Mouse (Mus musculus) MEL (cell line): ENCODE measurements at regions not wholly inside any gene's neighbourhood (a gene's known extent, or its start where the extent isn't known, plus 50 kb on each side); places are given as distances from the start of the nearest gene placed in this dataset.

Experiments used
- DNase-seq: peaks from one replicate; pipeline ENCODE4 v3.0.0; 2011; ENCODE audit warnings: low read depth, low spot score
- H3K27ac ChIP-seq: 2 replicates; pipeline ENCODE4 v1.5.1; 2012; ENCODE audit warnings: low read depth, mild to moderate bottlenecking, control low read depth, low read length, moderate library complexity; ENCODE audit not compliant: control insufficient read depth
- H3K27me3 ChIP-seq, 2 experiments: fragments of 150-350 bp in 1 of 2; sonication (generic) in 1 of 2; 2 replicates each; pipeline ENCODE4 v1.6.1; 2012; ENCODE audit warnings: low read length in 2 of 2, mild to moderate bottlenecking in 2 of 2, improper control_type of control experiment in 1 of 2, moderate library complexity in 1 of 2; ENCODE audit not compliant: insufficient read depth in 2 of 2, control insufficient read depth in 1 of 2
- H3K36me3 ChIP-seq, 2 experiments: 2 replicates each; pipeline ENCODE4 v1.6.1; 2012 to 2014; ENCODE audit warnings: low read length in 2 of 2, improper control_type of control experiment in 1 of 2, inconsistent platforms in 1 of 2, mild to moderate bottlenecking in 1 of 2; ENCODE audit not compliant: insufficient read depth in 2 of 2, control insufficient read depth in 1 of 2
- H3K4me1 ChIP-seq, 2 experiments: fragments of 150-350 bp in 1 of 2; sonication (generic) in 1 of 2; 2 replicates each; pipeline ENCODE4 v1.6.1; 2012; ENCODE audit warnings: low read length in 2 of 2, improper control_type of control experiment in 1 of 2, mild to moderate bottlenecking in 1 of 2; ENCODE audit not compliant: insufficient read depth in 2 of 2, control insufficient read depth in 1 of 2
- H3K4me3 ChIP-seq, 2 experiments: fragments of 150-350 bp in 1 of 2; sonication (generic) in 1 of 2; 2 replicates each; pipeline ENCODE4 v1.5.1; 2012; ENCODE audit warnings: low read depth in 2 of 2, low read length in 2 of 2, mild to moderate bottlenecking in 2 of 2, moderate library complexity in 2 of 2, control low read depth in 1 of 2, improper control_type of control experiment in 1 of 2; ENCODE audit not compliant: control insufficient read depth in 1 of 2, insufficient read depth in 1 of 2
- H3K79me2 ChIP-seq: 2 replicates; pipeline ENCODE4 v1.6.1; 2012; ENCODE audit warnings: mild to moderate bottlenecking, low read length, moderate library complexity; ENCODE audit not compliant: control insufficient read depth, poor library complexity, insufficient read depth
- H3K9ac ChIP-seq: 2 replicates; pipeline ENCODE4 v1.6.1; 2012; ENCODE audit warnings: low read depth, mild to moderate bottlenecking, control low read depth, low read length, moderate library complexity; ENCODE audit not compliant: control insufficient read depth, poor library complexity, severe bottlenecking
- H3K9me3 ChIP-seq: fragments of 150-350 bp; sonication (generic); replicated peaks from 2 replicates; pipeline ENCODE4 v1.6.1; 2012; ENCODE audit warnings: mild to moderate bottlenecking, low read length, improper control_type of control experiment, moderate library complexity; ENCODE audit not compliant: insufficient read depth
- E2F4 ChIP-seq: IDR thresholded peaks from 2 replicates; pipeline ENCODE4 v1.6.1; 2011; ENCODE audit warnings: low read depth, low read length, improper control_type of control experiment, borderline replicate concordance
- ELF1 ChIP-seq: IDR thresholded peaks from 2 replicates; pipeline ENCODE4 v1.6.1; 2014; ENCODE audit warnings: low read depth, mild to moderate bottlenecking, inconsistent platforms, low read length, improper control_type of control experiment, moderate library complexity
- GABPA ChIP-seq: IDR thresholded peaks from 2 replicates; pipeline ENCODE4 v1.6.1; 2012; ENCODE audit warnings: low read depth, mild to moderate bottlenecking, inconsistent platforms, low read length, improper control_type of control experiment, moderate library complexity
- GATA1 ChIP-seq: IDR thresholded peaks from 2 replicates; pipeline ENCODE4 v1.6.1; 2011; ENCODE audit warnings: low read depth, low read length, improper control_type of control experiment
- HCFC1 ChIP-seq: IDR thresholded peaks from 2 replicates; pipeline ENCODE4 v1.6.1; 2012; ENCODE audit warnings: low read depth, mild to moderate bottlenecking, inconsistent platforms, low read length, improper control_type of control experiment, moderate library complexity
- JUND ChIP-seq: IDR thresholded peaks from 2 replicates; pipeline ENCODE4 v1.6.1; 2011; ENCODE audit warnings: low read depth, mild to moderate bottlenecking, improper control_type of control experiment, low read length
- KAT2A ChIP-seq: conservative IDR thresholded peaks from 2 replicates; pipeline ENCODE4 v1.6.1; 2012; ENCODE audit warnings: low read depth, low read length, improper control_type of control experiment, inconsistent platforms
- MAZ ChIP-seq: IDR thresholded peaks from 2 replicates; pipeline ENCODE4 v1.6.1; 2012; ENCODE audit warnings: low read depth, mild to moderate bottlenecking, inconsistent platforms, low read length, improper control_type of control experiment
- MYC ChIP-seq: IDR thresholded peaks from 2 replicates; pipeline ENCODE4 v1.6.1; 2011; ENCODE audit warnings: low read depth, mild to moderate bottlenecking, low read length, improper control_type of control experiment, moderate library complexity
- NELFE ChIP-seq: IDR thresholded peaks from 2 replicates; pipeline ENCODE4 v1.6.1; 2011; ENCODE audit warnings: low read depth, low read length, improper control_type of control experiment
- NRF1 ChIP-seq: IDR thresholded peaks from 2 replicates; pipeline ENCODE4 v1.6.1; 2014; ENCODE audit warnings: low read depth, mild to moderate bottlenecking, inconsistent platforms, low read length, improper control_type of control experiment, moderate library complexity; ENCODE audit not compliant: poor library complexity, insufficient read depth, severe bottlenecking
- POLR2A ChIP-seq, 2 experiments: IDR thresholded peaks; 2 replicates each; pipeline ENCODE4 v1.6.1; 2011 to 2012; ENCODE audit warnings: low read length in 2 of 2, mild to moderate bottlenecking in 2 of 2, control low read depth in 1 of 2, improper control_type of control experiment in 1 of 2, low read depth in 1 of 2, moderate library complexity in 1 of 2; ENCODE audit not compliant: control insufficient read depth in 1 of 2, insufficient read depth in 1 of 2, poor library complexity in 1 of 2
- RAD21 ChIP-seq: IDR thresholded peaks from 2 replicates; pipeline ENCODE4 v1.6.1; 2011; ENCODE audit warnings: mild to moderate bottlenecking, low read depth, low read length, improper control_type of control experiment
- TCF12 ChIP-seq: IDR thresholded peaks from 2 replicates; pipeline ENCODE4 v1.6.1; 2014; ENCODE audit warnings: low read depth, mild to moderate bottlenecking, inconsistent platforms, low read length, improper control_type of control experiment, moderate library complexity
- USF1 ChIP-seq: IDR thresholded peaks from 2 replicates; pipeline ENCODE4 v1.6.1; 2014; ENCODE audit warnings: low read depth, mild to moderate bottlenecking, inconsistent platforms, low read length, improper control_type of control experiment, moderate library complexity
- USF2 ChIP-seq, 2 experiments: IDR thresholded peaks; 2 replicates each; pipeline ENCODE4 v1.6.1; 2011 to 2012; ENCODE audit warnings: improper control_type of control experiment in 2 of 2, low read length in 2 of 2, borderline replicate concordance in 1 of 2, inconsistent platforms in 1 of 2, low read depth in 1 of 2, mild to moderate bottlenecking in 1 of 2; ENCODE audit not compliant: insufficient read depth in 1 of 2
- ZKSCAN1 ChIP-seq: IDR thresholded peaks from 2 replicates; pipeline ENCODE4 v1.6.1; 2012; ENCODE audit warnings: low read depth, mild to moderate bottlenecking, inconsistent platforms, low read length, improper control_type of control experiment, moderate library complexity
- ZMIZ1 ChIP-seq: IDR thresholded peaks from 2 replicates; pipeline ENCODE4 v1.6.1; 2012; ENCODE audit warnings: low read depth, mild to moderate bottlenecking, inconsistent platforms, low read length, improper control_type of control experiment, moderate library complexity
- ZNF384 ChIP-seq: IDR thresholded peaks from 2 replicates; pipeline ENCODE4 v1.6.1; 2012; ENCODE audit warnings: low read depth, mild to moderate bottlenecking, inconsistent platforms, low read length, improper control_type of control experiment

GRCm38 (mm10) chr11:17522220-17522919 lies 265.0 kb downstream of the C1d start:
- Histone ChIP-seq H3K36me3 (no peaks in the 10 kb centered on the region), H3K9me3 (no peaks in the 10 kb centered on the region), H3K4me1 (no peaks in the 10 kb centered on the region), H3K27ac (no peak overlapping the region), H3K4me3 (no peak overlapping the region), H3K9ac (no peak overlapping the region), H3K79me2 (no peaks in the 10 kb centered on the region), H3K27me3 (peaks cover 2 to 3% of the 10 kb centered on the region in 2 experiments; a peak in 2 of 4 replicates)
- TF ChIP-seq ELF1 (no peak), NRF1 (no peak), USF2 (IDR thresholded peaks at IDR 0.05; ENCODE audit: borderline replicate concordance in 1 of 2, insufficient read depth in 1 of 2, low read depth in 1 of 2, low read length in 2 of 2) (no peak), ZNF384 (no peak), ZMIZ1 (no peak), GATA1 (no peak), JUND (no peak), TCF12 (no peak), ZKSCAN1 (no peak), NELFE (no peak), MYC (no peak), MAZ (no peak), GABPA (no peak), POLR2A (IDR thresholded peaks at IDR 0.05; ENCODE audit: control insufficient read depth in 1 of 2, insufficient read depth in 1 of 2, low read depth in 1 of 2, low read length in 2 of 2, poor library complexity in 1 of 2) (no peak), E2F4 (no peak)
- no peak for DNase-seq

GRCm38 (mm10) chr11:17523329-17523728 lies 265.9 kb downstream of the C1d start:
- no peak overlapping the region for H3K27ac ChIP-seq
- no peak overlapping the region for H3K9ac ChIP-seq
- no peak for DNase-seq
- H3K9me3 ChIP-seq, result no peaks in the 10 kb centered on the region
- no peak overlapping the region for H3K4me3 ChIP-seq
- no peak for TF ChIP-seq RAD21
- no peak for TF ChIP-seq GATA1
- no peak for TF ChIP-seq HCFC1
- no peak for TF ChIP-seq NELFE
- no peak for TF ChIP-seq ZNF384
- TF ChIP-seq POLR2A (IDR thresholded peaks at IDR 0.05; ENCODE audit: control insufficient read depth in 1 of 2, insufficient read depth in 1 of 2, low read depth in 1 of 2, low read length in 2 of 2, poor library complexity in 1 of 2), result no peak
- TF ChIP-seq KAT2A, result no peak
- no peak for TF ChIP-seq TCF12
- TF ChIP-seq USF1, result no peak
- TF ChIP-seq ELF1, result no peak
- TF ChIP-seq E2F4, result no peak
- TF ChIP-seq, all 39 proteins: peak for 0
- H3K4me1 ChIP-seq, result no peaks in the 10 kb centered on the region
- no peaks in the 10 kb centered on the region for H3K79me2 ChIP-seq
- peaks cover 2 to 3% of the 10 kb centered on the region in 2 experiments; a peak in 2 of 4 replicates for H3K27me3 ChIP-seq
- H3K36me3 ChIP-seq, result no peaks in the 10 kb centered on the region
